Mouse (Mus musculus): ENCODE measurements around the gene Serpinb9g. TPM values are rescaled to one million over a fixed set of nuclear protein-coding genes. Genes with fewer than 3 reads are reported as not detected.
"Not testable (repeated sequence)": the region's sequence is repeated elsewhere in the genome, so short reads cannot be mapped to it uniquely, and the experiment has no call there.

Gene Serpinb9g
- total RNA-seq (2021), result not detected
- long read RNA-seq, experiment 1, result 0 reads
- long read RNA-seq, experiment 2, result 0 reads

GRCm38 (mm10) chr13:33484490-33484889, at the start of gene Serpinb9g:
TSS of gene Serpinb9g (plus strand) at chr13:33484790.
- DNase-seq; intact Hi-C loops (cut with DNase I): not testable (repeated sequence)

DNA sequence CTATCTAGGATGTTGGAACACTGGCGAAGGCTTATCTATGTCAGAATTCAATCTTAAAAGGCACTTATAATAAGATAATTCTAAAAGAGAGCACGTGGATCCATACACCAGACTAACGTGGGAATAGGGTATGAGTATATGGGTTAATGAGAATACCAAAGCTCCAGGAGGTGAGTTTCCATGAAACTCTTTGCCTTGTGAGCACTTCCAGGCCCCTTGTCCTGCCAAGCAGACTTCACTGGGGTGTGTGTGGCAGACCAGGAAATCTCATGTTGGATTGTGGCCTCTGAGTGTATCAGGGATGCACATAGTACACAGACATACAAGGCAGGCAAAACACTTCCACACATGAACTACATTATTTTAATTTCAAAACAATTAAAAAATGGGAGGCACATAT, 718 bp upstream of the Serpinb9g start:
- intact Hi-C loops (cut with DNase I); DNase-seq: not testable (repeated sequence)

DNA sequence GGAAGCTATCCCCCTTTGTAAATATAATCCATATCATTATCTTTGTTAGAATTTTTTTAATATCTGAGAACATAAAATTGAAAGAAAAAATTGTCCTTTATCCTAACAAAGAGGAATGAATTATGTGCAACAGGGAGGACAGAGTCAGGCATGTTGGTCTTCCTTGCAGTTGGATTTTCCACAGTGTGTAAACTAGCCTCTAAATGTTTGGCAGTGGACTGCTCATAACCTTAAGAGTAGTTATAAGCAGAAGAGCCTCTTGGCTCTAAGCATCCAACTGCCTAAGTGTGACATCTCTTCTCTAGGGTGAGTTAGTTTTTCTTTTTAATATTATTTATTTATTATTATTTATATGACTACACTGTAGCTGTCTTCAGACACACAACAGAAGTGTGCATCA, 40.0 kb downstream of the Serpinb9g start:
- no peak for DNase-seq

DNA sequence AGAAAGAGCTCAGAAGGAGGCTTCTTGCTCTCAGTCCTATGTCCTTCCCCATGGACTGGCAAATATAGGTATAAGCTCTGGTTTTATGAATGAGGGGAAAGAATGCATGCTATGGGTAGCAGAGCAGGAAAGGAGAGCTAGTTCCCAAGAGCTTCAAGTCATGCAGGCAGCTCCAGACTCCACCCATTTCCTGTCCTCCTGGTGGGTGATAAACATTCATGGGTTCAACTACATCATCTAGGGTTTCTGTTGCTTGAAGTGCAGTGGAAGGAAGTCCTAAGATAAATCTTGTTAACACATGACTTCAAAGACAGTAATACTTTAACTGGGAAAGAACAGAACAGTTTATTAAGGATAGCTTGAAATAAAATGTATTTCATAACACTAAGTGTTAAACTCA, 48.2 kb downstream of the Serpinb9g start:
- no peak for DNase-seq
- intact Hi-C loops (cut with DNase I), result no loop called here

More for the DNA sequence above, 40.0 kb downstream of the Serpinb9g start:
- intact Hi-C loops (cut with DNase I), result no loop called here

Other genes with a start within 250 kb of the Serpinb9g start
- not detected for gene Serpinb9e, start 235.2 kb upstream of the Serpinb9g start, total RNA-seq (2021)
- not detected for gene Serpinb9f, start 160.7 kb upstream of the Serpinb9g start, total RNA-seq (2021)
- gene Gm11397, start 89.0 kb upstream of the Serpinb9g start, total RNA-seq (2021), result not detected
- not detected for gene Serpinb6d, start 176.6 kb downstream of the Serpinb9g start, total RNA-seq (2021)

Measured in gastrocnemius, postnatal 36 days (tissue).